Mouse (Mus musculus) brain, adult 2 months (tissue): ENCODE results near the gene Wdr41.

Source experiments
- DNase-seq: peaks from one replicate; pipeline ENCODE4 v3.0.0; 2011; ENCODE audit warnings: low read depth, low spot score

Gene Wdr41

DNA sequence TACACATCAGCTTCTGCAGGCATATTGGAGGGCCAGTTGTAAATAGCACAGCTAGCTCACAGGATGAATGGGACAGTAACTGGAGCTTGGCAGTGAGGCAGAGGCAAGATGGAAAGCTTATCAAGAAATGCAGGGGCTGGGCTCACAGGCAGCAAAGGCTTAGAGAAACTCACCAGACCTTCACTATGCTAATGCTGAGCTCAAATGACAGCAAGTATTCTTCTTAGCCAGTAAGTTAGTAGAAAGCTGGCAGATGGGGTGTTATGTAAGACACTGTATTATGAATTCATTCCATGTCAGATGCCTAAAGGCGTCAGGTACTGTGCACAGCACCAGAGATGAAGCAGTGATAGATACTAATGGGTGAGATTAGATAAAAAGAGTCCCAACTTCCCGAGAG lies 58.6 kb downstream of the Wdr41 start:
- peak; percentile 91 for DNase-seq

DNA sequence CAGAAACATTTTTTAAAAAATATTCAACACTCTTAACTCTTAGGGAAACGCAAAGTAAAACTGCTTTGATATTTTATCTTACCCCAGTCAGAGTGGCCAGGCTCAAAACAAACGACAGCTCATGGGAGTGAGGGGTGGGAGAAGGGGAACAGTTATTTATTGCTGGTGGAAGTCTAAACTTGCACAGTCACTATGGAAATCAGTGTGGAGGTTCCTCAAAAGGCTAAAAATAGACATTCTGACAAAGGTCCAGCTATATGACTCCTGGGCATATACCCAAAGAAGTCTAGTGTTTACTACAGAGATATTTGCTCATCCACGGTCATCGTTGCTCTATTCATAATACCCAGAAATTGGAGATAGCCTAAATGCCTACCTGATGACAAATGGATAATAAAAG lies 62.1 kb downstream of the Wdr41 start:
- no peak for DNase-seq

DNA sequence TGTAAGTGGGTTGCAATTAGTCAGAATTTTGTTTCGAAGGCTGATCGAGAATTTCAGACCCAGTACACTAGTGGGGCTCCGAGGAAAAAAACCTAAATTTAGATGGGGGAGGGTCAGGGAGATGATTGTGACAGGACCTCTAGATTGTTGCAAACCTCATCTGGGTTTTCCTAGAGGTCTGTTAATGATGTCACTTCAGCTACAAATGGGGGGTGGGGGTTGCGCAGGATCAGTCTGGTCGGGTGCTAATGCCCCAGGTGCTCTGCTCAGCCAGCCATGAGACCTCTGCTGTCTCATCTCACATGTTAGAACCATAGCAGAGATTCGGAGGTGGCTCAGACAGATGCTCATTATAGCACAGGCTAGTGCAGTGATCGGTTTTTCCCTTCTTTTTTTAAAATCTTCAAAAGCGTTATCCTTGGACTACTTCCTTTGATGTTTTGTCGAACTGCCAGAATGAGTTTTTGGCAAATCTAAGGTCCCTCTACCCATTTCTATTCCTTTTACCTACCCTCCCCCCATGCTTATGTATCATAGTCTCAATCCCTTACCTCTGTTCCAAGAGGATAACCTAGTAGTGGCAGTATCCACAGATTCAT lies 64.1 kb downstream of the Wdr41 start:
- peak; percentile 54 for DNase-seq

DNA sequence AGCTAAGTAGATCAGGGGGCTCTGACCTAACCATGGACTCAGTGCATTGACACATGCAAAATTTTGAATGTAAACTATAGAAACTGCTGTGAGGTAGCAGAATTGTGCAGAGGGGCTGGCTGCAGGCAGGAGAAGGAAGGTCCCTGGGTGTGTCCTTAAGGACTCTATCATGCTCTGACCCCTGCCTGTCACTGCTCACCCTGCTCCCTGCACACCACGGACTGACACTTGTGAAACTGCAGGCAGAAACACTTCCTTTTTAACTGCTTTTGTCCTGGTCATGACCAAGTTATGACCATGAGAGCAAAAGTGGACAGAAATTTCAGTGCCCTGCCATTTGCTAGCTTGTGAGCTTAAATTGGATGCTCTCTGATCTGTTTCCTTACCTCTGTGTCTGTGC lies 68.0 kb downstream of the Wdr41 start:
- no peak for DNase-seq

DNA sequence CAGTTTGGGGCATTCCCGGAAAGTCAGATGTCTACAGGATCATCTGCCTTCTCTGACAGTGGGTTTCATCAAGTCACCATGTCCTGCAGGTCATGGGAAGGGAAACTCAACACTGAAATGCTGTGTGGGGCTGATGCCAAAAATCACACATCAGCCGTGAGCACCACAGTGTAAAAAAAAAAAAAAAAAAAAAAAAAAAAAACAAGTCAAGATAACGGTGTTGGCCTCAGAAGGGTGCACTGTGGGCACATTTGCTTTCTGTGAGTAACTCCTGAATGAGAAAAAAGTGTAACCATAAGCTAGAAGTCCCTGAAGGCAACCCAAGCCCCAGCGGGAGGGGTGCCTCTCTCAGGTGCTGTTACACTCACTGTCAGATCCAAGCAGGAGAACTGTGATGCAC lies 74.3 kb downstream of the Wdr41 start:
- DNase-seq, result no peak

DNA sequence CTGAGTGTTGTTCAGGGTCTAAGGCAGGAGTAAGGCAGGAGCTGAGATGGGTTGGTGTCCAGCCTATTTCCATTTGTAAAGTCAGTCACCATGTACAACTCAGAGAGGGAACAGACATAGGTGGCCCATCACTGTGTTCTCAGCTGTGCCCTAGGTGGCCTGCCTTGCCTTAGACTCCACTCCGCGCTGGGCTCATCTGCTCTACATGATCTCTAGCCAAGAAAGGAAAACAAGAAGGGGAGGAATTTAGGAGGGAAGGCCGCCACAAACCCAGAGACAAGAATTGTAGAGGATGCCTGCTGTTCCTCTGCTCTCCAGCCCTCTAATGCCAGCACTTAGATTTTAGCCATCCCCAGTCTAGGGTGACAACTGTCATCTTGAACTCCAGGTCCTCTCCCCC lies 76.3 kb downstream of the Wdr41 start:
- DNase-seq, result no peak

DNA sequence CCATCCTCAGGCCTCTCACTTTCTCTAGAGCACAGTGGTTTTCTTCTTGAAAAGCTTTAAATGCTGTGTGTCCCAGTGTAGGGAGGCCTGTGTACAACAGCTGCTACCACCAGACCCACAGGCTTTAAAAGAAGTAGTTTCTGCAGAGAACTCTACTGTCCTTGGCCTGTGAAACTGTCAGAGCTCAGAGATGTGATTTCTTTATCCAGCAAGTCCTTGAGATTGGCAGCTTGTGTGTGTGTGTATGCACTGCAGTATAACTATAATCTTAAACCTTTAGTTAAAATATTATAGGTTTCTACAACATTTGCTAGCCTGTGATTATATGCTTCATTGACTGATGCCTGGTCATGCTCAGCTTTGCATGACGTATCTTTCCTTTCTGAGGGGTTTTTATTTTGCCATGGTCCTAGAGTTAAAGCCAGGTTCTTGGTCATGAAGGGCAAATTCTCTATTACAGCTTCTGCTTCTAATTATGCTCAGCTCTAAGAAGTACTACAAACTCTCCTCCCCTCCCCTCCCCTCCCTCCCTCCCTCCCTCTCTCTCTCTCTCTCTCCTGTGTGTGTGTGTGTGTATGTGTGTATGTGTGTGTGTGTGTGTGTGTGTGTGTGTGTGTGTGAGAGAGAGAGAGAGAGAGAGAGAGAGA lies 79.7 kb downstream of the Wdr41 start:
- DNase-seq, result no peak

DNA sequence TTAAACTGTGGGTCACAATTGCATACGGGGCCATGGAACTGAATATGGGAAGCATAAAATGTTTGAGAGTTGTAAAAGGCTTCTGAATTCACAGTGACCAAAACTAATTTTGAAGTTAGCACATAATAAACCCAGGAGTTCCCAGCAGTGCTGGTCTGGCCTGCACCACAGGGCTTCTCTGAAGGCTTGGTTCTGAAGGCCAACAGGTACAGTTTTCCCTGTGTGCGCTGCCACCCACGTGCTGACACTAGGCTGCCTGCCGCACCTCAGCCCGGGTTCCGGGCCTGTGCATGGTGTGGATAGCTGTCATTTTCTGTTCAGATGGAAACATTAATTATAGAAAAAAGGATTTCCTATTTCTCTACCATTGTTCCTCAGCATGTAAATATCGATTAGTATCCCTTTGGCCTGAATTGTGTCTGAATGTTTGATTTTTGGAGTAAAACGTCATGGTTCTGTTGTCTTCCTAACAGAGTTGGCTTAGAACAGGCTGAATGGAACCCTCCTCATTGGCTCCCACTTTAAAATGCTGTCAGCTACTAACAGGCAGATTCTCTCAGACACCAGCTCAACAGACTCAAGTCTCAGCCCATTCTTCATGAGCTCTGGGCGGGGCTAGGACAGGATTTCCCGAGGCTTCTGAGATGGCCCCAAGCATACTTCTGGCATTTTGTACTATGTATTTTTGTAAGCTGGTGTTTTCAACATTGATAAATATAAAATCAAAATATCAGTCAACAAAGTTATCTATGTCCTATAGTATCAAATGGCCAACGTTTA lies 80.5 kb downstream of the Wdr41 start:
- DNase-seq, result no peak

DNA sequence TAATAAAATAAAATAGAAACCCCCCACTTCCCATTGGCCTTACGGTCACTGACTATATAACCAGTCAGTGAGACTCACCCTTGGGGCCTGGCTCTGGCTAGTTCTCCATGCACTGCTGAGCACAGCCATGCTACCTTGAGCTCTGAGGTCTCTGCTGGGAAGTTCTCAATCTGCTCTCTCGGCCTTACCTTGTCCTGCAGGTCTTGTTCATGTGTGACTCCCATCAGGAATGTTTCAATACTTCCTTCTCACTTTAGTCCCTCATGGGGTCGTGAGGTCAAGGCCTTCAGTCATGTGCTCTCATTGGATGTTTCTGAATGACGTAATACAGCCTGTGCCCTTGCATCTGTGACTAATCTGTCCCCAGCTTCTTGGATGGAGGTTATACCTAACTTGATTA lies 82.7 kb downstream of the Wdr41 start:
- DNase-seq, result no peak

DNA sequence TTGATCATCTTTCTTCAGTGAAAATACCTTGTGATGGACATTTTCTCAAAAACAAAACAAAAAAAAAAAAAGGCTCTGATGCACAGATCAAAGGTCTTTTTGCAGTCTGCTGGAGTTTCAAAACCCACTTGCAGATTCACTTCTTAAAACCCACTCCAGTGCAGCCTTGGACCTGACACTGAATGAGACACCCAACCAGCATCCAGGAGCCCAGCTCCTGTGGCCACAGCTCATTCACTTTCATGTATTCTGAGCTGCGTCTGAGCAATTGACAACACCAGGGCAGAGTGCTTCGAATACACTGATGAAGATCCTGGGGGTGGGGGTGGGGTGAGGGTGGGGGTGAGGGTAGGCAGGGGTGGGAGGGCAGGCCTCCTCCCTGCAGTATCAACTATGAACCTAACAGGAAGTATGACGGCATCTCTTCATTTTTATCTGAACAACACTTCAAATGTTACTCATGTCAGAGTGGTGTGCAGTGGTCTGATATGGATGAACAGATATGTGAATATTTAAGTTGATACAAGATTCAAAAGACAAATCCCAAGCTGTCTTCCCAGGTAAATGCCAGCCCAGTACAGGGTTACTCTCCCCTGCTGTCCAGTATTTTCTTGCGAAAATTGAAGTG lies 87.4 kb downstream of the Wdr41 start:
- DNase-seq, result no peak

DNA sequence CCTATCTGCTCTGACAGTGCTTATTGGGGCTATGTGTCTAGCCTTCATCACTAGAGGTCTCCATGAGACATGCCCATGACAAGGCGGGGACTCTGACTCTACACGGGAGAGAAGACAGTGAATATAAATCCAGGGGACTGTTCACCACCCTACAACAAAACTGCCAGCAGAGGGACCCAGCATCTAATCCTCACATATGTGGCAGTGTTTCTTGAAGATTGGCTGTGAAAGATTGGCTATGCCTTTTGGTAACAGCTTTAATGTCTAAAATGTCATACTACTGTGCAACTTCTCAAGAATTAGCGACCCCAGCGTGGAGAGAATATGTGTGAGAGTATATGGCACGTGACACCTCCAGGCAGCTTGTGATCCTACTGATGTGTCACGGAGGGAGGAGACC lies 91.7 kb downstream of the Wdr41 start:
- peak; percentile 45 for DNase-seq

DNA sequence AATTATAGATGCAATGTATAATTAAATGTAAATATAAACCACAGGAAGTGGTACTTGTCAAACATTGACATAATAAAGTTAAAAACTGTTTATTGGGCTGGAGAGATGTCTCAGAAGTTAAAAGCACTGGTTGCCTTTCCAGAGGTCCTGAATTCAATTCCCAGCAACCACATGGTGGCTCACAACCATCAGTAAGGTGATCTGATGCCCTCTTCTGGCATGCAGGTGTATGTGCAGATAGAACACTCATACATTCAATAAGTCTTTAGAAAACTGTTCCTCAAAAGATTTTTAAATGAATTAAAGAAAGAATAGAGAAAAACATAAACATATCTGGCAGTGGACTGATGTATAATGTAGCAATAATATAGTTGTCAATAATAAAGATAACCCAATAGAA lies 94.1 kb downstream of the Wdr41 start:
- no peak for DNase-seq
